Mouse (Mus musculus) lung, postnatal 14 days (tissue): ENCODE measurements around the gene Ate1.
"Not testable (repeated sequence)": the region's sequence is repeated elsewhere in the genome, so short reads cannot be mapped to it uniquely, and the experiment has no call there.

ENCODE experiments used
- DNase-seq: peaks from one replicate; pipeline ENCODE4 v3.0.0; 2021

Gene Ate1

GRCm38 (mm10) chr7:130520812-130521422 is 748 bp upstream of the Ate1 start:
- no peak for DNase-seq

- DNase-seq: peak; percentile 99
These were observed 797 bp downstream of the Ate1 start for GRCm38 (mm10) chr7:130519096-130520048.

- peak; percentile 7 for DNase-seq
These were observed 1.7 kb downstream of the Ate1 start for GRCm38 (mm10) chr7:130518213-130519095.

GRCm38 (mm10) chr7:130510243-130510642 is 9.9 kb downstream of the Ate1 start:
- no peak for DNase-seq

GRCm38 (mm10) chr7:130503006-130503405 is 17.2 kb downstream of the Ate1 start:
- peak; percentile 28 for DNase-seq

- DNase-seq: no peak
These were observed 18.7 kb downstream of the Ate1 start for GRCm38 (mm10) chr7:130501499-130501898.

- DNase-seq: no peak
These were observed 26.8 kb downstream of the Ate1 start for GRCm38 (mm10) chr7:130493346-130493745.

- no peak for DNase-seq
These were observed 28.1 kb downstream of the Ate1 start for GRCm38 (mm10) chr7:130492026-130492425.

GRCm38 (mm10) chr7:130479003-130479402 is 41.2 kb downstream of the Ate1 start:
- DNase-seq: not testable (repeated sequence)

GRCm38 (mm10) chr7:130475970-130476369 is 44.2 kb downstream of the Ate1 start:
- DNase-seq: peak; percentile 40

GRCm38 (mm10) chr7:130473881-130474280 is 46.3 kb downstream of the Ate1 start:
- no peak for DNase-seq

- DNase-seq: no peak
These were observed 47.5 kb downstream of the Ate1 start for GRCm38 (mm10) chr7:130472683-130473082.

GRCm38 (mm10) chr7:130471045-130471444 is 49.1 kb downstream of the Ate1 start:
- no peak for DNase-seq

- no peak for DNase-seq
These were observed 64.5 kb downstream of the Ate1 start for GRCm38 (mm10) chr7:130455587-130456246.

GRCm38 (mm10) chr7:130454226-130454625 is 65.9 kb downstream of the Ate1 start:
- DNase-seq: no peak

GRCm38 (mm10) chr7:130435776-130436175 is 84.4 kb downstream of the Ate1 start:
- DNase-seq: no peak

GRCm38 (mm10) chr7:130432141-130432540 is 88.0 kb downstream of the Ate1 start:
- peak; percentile 25 for DNase-seq

GRCm38 (mm10) chr7:130426586-130426985 is 93.6 kb downstream of the Ate1 start:
- DNase-seq: no peak

- no peak for DNase-seq
These were observed 94.2 kb downstream of the Ate1 start for GRCm38 (mm10) chr7:130425991-130426390.

- DNase-seq: no peak
These were observed 100.2 kb downstream of the Ate1 start for GRCm38 (mm10) chr7:130419961-130420360.

GRCm38 (mm10) chr7:130407622-130408021 is 112.5 kb downstream of the Ate1 start:
- no peak for DNase-seq

GRCm38 (mm10) chr7:130403346-130403745 is 116.8 kb downstream of the Ate1 start:
- no peak for DNase-seq
